Mouse (Mus musculus) liver, embryonic 14.5 days (tissue): ENCODE results near the gene Ush1g. TPM values are rescaled to one million over a fixed set of nuclear protein-coding genes. Genes with fewer than 3 reads are reported as not detected.

Experiments used
- ATAC-seq: fragments of 200-750 bp; cut with Nextera tagmentation; 2 replicates; pipeline ENCODE4 v1.8.0; 2017; ENCODE audit warnings: moderate number of reproducible peaks, mild to moderate bottlenecking, moderate library complexity; ENCODE audit not compliant: insufficient read depth
- DNase-seq, 3 experiments: peaks; one replicate each; pipeline ENCODE4 v3.0.0-alpha.2; 2012 to 2013; ENCODE audit warnings: low read depth in 3 of 3, low spot score in 3 of 3
- H3K27ac ChIP-seq: fragments of 300-500 bp; sonication (generic); 2 replicates; pipeline ENCODE4 v1.5.1; 2014; ENCODE audit warnings: moderate library complexity, mild to moderate bottlenecking, control low read depth, inconsistent platforms
- H3K27me3 ChIP-seq: fragments of 300-500 bp; sonication (generic); 2 replicates; pipeline ENCODE4 v1.6.1; 2014; ENCODE audit warnings: mild to moderate bottlenecking, low read length, moderate library complexity; ENCODE audit not compliant: control insufficient read depth, insufficient read depth
- H3K36me3 ChIP-seq: fragments of 300-500 bp; sonication (generic); replicated peaks from 2 replicates; pipeline ENCODE4 v1.6.1; 2014; ENCODE audit warnings: low read depth; ENCODE audit not compliant: control insufficient read depth, insufficient read depth
- H3K4me1 ChIP-seq, 2 experiments: fragments of 200-500 bp in 1 of 2; fragments of 300-500 bp in 1 of 2; sonication (generic) in 1 of 2; replicated peaks; 2 replicates each; pipeline ENCODE4 v1.6.1; 2012 to 2014; ENCODE audit warnings: antibody characterized with exemption in 1 of 2, inconsistent platforms in 1 of 2, low read length in 1 of 2; ENCODE audit not compliant: control insufficient read depth in 2 of 2, insufficient read depth in 2 of 2
- H3K4me2 ChIP-seq: fragments of 300-500 bp; sonication (generic); 2 replicates; pipeline ENCODE4 v1.6.1; 2014; ENCODE audit warnings: low read depth, mild to moderate bottlenecking, control low read depth, moderate library complexity
- H3K4me3 ChIP-seq, 2 experiments: fragments of 200-500 bp in 1 of 2; fragments of 300-500 bp in 1 of 2; sonication (generic) in 1 of 2; 2 replicates each; pipeline ENCODE4 v1.5.1; 2012 to 2014; ENCODE audit warnings: low read depth in 2 of 2, low read length in 2 of 2, mild to moderate bottlenecking in 2 of 2, control low read depth in 1 of 2, inconsistent platforms in 1 of 2, moderate library complexity in 1 of 2; ENCODE audit not compliant: insufficient read depth in 1 of 2
- H3K9ac ChIP-seq: fragments of 300-500 bp; sonication (generic); replicated peaks from 2 replicates; pipeline ENCODE4 v1.6.1; 2014; ENCODE audit warnings: mild to moderate bottlenecking, control low read depth, moderate library complexity
- H3K9me3 ChIP-seq: fragments of 300-500 bp; sonication (generic); 2 replicates; pipeline ENCODE4 v1.6.1; 2016; ENCODE audit warnings: low read length, mixed read lengths; ENCODE audit not compliant: control insufficient read depth
- CTCF ChIP-seq: IDR thresholded peaks from 2 replicates; pipeline ENCODE4 v1.5.1; 2016; ENCODE audit warnings: antibody characterized with exemption, low read depth, control low read depth
- EP300 ChIP-seq: IDR thresholded peaks from 2 replicates; pipeline ENCODE4 v1.6.1; 2016; ENCODE audit warnings: antibody characterized with exemption, low read depth
- WGBS: fragments of 180-500 bp; shearing (Covaris S2); extraction: QIAGEN DNeasy Blood & Tissue Kit; methylation state at CpG from one replicate; pipeline ENCODE4 v1.1.7; 2014; ENCODE audit not compliant: insufficient replicate concordance; 5-methylcytosine and 5-hydroxymethylcytosine counted together
- polyA plus RNA-seq, 2 experiments: library from polyadenylated mRNA; depleted of rRNA in 1 of 2; stranded (reverse) in 1 of 2; unstranded in 1 of 2; fragments of >200 nt; fragmentation: Nextera tagmentation in 1 of 2; extraction: Ambion mirVana in 1 of 2; gene quantifications; 2 replicates each; pipeline versions ENCODE4 v1.2.1 to v1.2.3; 2012 to 2014

Gene Ush1g
- polyA plus RNA-seq, 2 experiments: 0.04 to 0.06 TPM

DNA sequence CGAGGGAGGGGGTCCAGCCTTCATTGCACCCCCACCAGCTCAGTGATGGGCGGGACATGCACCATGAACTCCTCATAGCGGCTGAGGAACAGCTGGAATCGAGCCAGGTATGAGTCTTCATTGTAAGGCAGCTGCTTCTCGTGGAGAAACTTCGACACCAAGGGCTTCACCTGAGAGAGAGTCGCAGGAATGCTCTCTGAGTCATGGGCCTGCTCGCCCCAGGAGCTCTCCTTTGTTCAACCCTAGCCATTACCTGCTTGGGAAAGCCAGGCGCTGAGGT is 38.4 kb downstream of the Ush1g start:
- WGBS: 64% methylated on average over 9 of the region's 9 CpGs
- no peak overlapping the region for H3K27ac ChIP-seq
- H3K9me3 ChIP-seq: no peaks in the 10 kb centered on the region
- no peak overlapping the region for H3K4me3 ChIP-seq
- no peak overlapping the region for H3K4me2 ChIP-seq
- ATAC-seq: no peak
- no peak overlapping the region for H3K9ac ChIP-seq
- no peaks in the 10 kb centered on the region for H3K27me3 ChIP-seq
- no peaks in the 10 kb centered on the region for H3K36me3 ChIP-seq
- H3K4me1 ChIP-seq: peaks cover 2 to 10% of the 10 kb centered on the region in 2 experiments
- TF ChIP-seq CTCF (no peak), EP300 (no peak)
- no peak for DNase-seq

DNA sequence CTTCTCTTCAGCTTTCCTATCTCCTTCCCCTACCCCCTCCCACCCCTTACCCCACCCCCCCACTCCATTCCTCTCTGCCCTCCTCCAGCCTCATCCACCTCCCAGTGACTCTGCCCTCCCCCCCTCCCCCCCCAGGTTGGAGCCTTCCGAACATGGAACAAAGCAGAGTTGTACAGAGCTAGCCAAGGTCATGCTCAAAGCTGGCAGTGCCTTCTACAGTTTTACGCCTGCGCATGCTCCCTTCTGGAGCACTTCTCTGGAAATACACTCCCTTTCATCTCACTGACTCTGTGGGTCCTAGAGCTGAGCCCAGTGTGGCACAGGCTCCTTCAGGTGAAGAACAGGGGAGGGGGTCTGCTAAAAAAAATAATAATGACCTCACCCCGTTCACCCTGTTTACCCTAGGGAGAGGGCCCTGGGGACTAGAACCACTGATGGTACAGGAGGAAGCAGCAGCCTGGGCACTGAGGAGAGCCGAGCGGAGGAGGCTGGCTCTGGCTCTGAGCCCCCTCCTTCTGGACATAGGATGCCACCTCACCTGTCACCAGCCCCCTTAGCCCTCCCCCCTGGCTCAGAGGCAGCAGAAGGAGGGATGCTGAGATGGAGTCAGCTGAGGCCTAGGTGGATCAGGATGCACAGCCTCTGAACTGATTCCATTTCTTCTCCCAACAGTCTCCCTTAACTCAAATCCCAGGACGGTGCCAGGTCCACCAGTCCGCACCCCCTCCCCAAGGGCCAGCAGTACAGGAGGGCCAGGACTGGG is 38.9 kb downstream of the Ush1g start:
- WGBS: 68% methylated on average over 8 of the region's 8 CpGs
- TF ChIP-seq CTCF: no peak
- TF ChIP-seq EP300: no peak
- no peak for DNase-seq
- H3K36me3 ChIP-seq: no peaks in the 10 kb centered on the region
- no peak overlapping the region for H3K9ac ChIP-seq
- no peaks in the 10 kb centered on the region for H3K9me3 ChIP-seq
- no peak overlapping the region for H3K4me2 ChIP-seq
- H3K27me3 ChIP-seq: no peaks in the 10 kb centered on the region
- peaks cover 6 to 14% of the 10 kb centered on the region in 2 experiments for H3K4me1 ChIP-seq
- H3K4me3 ChIP-seq: no peak overlapping the region
- no peak overlapping the region for H3K27ac ChIP-seq
- no peak for ATAC-seq

- ATAC-seq: no peak
- H3K27me3 ChIP-seq: no peaks in the 10 kb centered on the region
- H3K36me3 ChIP-seq: no peaks in the 10 kb centered on the region
- H3K27ac ChIP-seq: no peak overlapping the region
- no peak overlapping the region for H3K4me3 ChIP-seq
- WGBS: 64% methylated on average over 8 of the region's 8 CpGs
- H3K9ac ChIP-seq: no peak overlapping the region
- DNase-seq: no peak
- peaks cover 8 to 17% of the 10 kb centered on the region in 2 experiments for H3K4me1 ChIP-seq
- no peak overlapping the region for H3K4me2 ChIP-seq
- H3K9me3 ChIP-seq: no peaks in the 10 kb centered on the region
- TF ChIP-seq EP300: no peak
- no peak for TF ChIP-seq CTCF
Observed at GRCm38 (mm10) chr11:115282295-115282694, 39.5 kb downstream of the Ush1g start.

- H3K4me3 ChIP-seq: no peak overlapping the region
- WGBS: 33% methylated on average over 1 of the region's 1 CpGs
- no peaks in the 10 kb centered on the region for H3K9me3 ChIP-seq
- TF ChIP-seq CTCF: no peak
- no peak overlapping the region for H3K9ac ChIP-seq
- no peak overlapping the region for H3K4me2 ChIP-seq
- H3K27ac ChIP-seq: no peak overlapping the region
- no peaks in the 10 kb centered on the region for H3K27me3 ChIP-seq
- ATAC-seq (no peak), DNase-seq (peak; percentile 62 to 67 (median 67))
- H3K4me1 ChIP-seq: peaks cover 8 to 30% of the 10 kb centered on the region in 2 experiments
- H3K36me3 ChIP-seq: no peaks in the 10 kb centered on the region
Observed at GRCm38 (mm10) chr11:115279726-115280125, 42.1 kb downstream of the Ush1g start.

GRCm38 (mm10) chr11:115278176-115278575 is 43.7 kb downstream of the Ush1g start:
- no peak for DNase-seq

More at GRCm38 (mm10) chr11:115278176-115278575, 43.7 kb downstream of the Ush1g start:
- H3K9me3 ChIP-seq: no peaks in the 10 kb centered on the region
- no peak for ATAC-seq
- H3K27me3 ChIP-seq: no peaks in the 10 kb centered on the region
- H3K4me1 ChIP-seq: peaks cover 8 to 30% of the 10 kb centered on the region in 2 experiments
- H3K9ac ChIP-seq: peak overlapping the region; percentile 64
- 59% methylated on average over 6 of the region's 6 CpGs for WGBS
- H3K36me3 ChIP-seq: no peaks in the 10 kb centered on the region
- H3K4me3 ChIP-seq: peak overlapping the region in 1 of 2 experiments; percentile 77; a peak in 2 of 4 replicates
- peak overlapping the region; percentile 99 for H3K4me2 ChIP-seq
- TF ChIP-seq CTCF (no peak), EP300 (no peak)
- no peak overlapping the region; the same call in 1 of the 2 replicates for H3K27ac ChIP-seq
